Mouse (Mus musculus): Measurements from ENCODE around the gene Sptlc2.
A peak's percentile ranks its signal among the peaks of the same experiment; 100 is the strongest.

Sptlc2 gene

GRCm38 (mm10) chr12:87394316-87394715 lies 6.2 kb upstream of the Sptlc2 start:
- peak; percentile 59 to 66 for DNase-seq

- peak; percentile 54 to 78 for DNase-seq
Measured at GRCm38 (mm10) chr12:87393447-87394145, 5.4 kb upstream of the Sptlc2 start.

- DNase-seq = no peak
Measured at GRCm38 (mm10) chr12:87391355-87391754, 3.2 kb upstream of the Sptlc2 start.

GRCm38 (mm10) chr12:87389231-87389630 lies 1.1 kb upstream of the Sptlc2 start:
- DNase-seq = no peak

- peak in 1 of 2 experiments; percentile 56 for DNase-seq
Measured at GRCm38 (mm10) chr12:87387171-87388121, 709 bp downstream of the Sptlc2 start.

GRCm38 (mm10) chr12:87385051-87385450 lies 3.1 kb downstream of the Sptlc2 start:
- DNase-seq = no peak

- DNase-seq = no peak
Measured at GRCm38 (mm10) chr12:87381380-87381682, 6.8 kb downstream of the Sptlc2 start.

- no peak for DNase-seq
Measured at GRCm38 (mm10) chr12:87380586-87381379, 7.4 kb downstream of the Sptlc2 start.

GRCm38 (mm10) chr12:87379496-87379895 lies 8.7 kb downstream of the Sptlc2 start:
- no peak for DNase-seq

- no peak for DNase-seq
Measured at GRCm38 (mm10) chr12:87374159-87374558, 14.0 kb downstream of the Sptlc2 start.

- no peak for DNase-seq
Measured at GRCm38 (mm10) chr12:87369319-87369718, 18.8 kb downstream of the Sptlc2 start.

GRCm38 (mm10) chr12:87368092-87368491 lies 20.1 kb downstream of the Sptlc2 start:
- DNase-seq = no peak

- DNase-seq = no peak
Measured at GRCm38 (mm10) chr12:87365676-87366075, 22.5 kb downstream of the Sptlc2 start.

GRCm38 (mm10) chr12:87362111-87362510 lies 26.0 kb downstream of the Sptlc2 start:
- DNase-seq = no peak

- DNase-seq = no peak
Measured at GRCm38 (mm10) chr12:87348029-87348428, 40.1 kb downstream of the Sptlc2 start.

GRCm38 (mm10) chr12:87347511-87347910 lies 40.6 kb downstream of the Sptlc2 start:
- peak in 1 of 2 experiments; percentile 33 for DNase-seq

GRCm38 (mm10) chr12:87343084-87343605 lies 45.0 kb downstream of the Sptlc2 start:
- DNase-seq = no peak

GRCm38 (mm10) chr12:87338082-87338481 lies 50.1 kb downstream of the Sptlc2 start:
- no peak for DNase-seq

- DNase-seq = peak in 1 of 2 experiments; percentile 28
Measured at GRCm38 (mm10) chr12:87334886-87335285, 53.3 kb downstream of the Sptlc2 start.

GRCm38 (mm10) chr12:87333794-87334193 lies 54.4 kb downstream of the Sptlc2 start:
- DNase-seq = no peak

GRCm38 (mm10) chr12:87332511-87332910 lies 55.6 kb downstream of the Sptlc2 start:
- peak in 1 of 2 experiments; percentile 22 for DNase-seq

GRCm38 (mm10) chr12:87331908-87332307 lies 56.2 kb downstream of the Sptlc2 start:
- DNase-seq = peak in 1 of 2 experiments; percentile 7

- peak; percentile 9 to 14 for DNase-seq
Measured at GRCm38 (mm10) chr12:87331053-87331456, 57.1 kb downstream of the Sptlc2 start.
